Mouse (Mus musculus) midbrain, embryonic 14.5 days (tissue): ENCODE measurements around the gene Crxos. TPM values are rescaled to one million over a fixed set of nuclear protein-coding genes. Genes with fewer than 3 reads are reported as not detected.

Experiments used
- ATAC-seq: fragments of 200-750 bp; cut with Nextera tagmentation; 2 replicates; pipeline ENCODE4 v1.8.0; 2017; ENCODE audit warnings: moderate number of reproducible peaks, moderate library complexity; ENCODE audit not compliant: low FRiP score, low TSS enrichment
- DNase-seq: peaks from one replicate; pipeline ENCODE4 v3.0.0-alpha.2; 2015
- H3K27ac ChIP-seq: fragments of 300-500 bp; sonication (generic); replicated peaks from 2 replicates; pipeline ENCODE4 v1.5.1; 2014; ENCODE audit warnings: mild to moderate bottlenecking, low read depth, low read length, moderate library complexity
- H3K27me3 ChIP-seq: fragments of 300-500 bp; sonication (generic); 2 replicates; pipeline ENCODE4 v1.6.1; 2014; ENCODE audit warnings: low read length, control low read depth, mixed read lengths; ENCODE audit not compliant: control insufficient read depth, insufficient read depth
- H3K36me3 ChIP-seq: fragments of 300-500 bp; sonication (generic); 2 replicates; pipeline ENCODE4 v1.6.1; 2014; ENCODE audit warnings: low read length, control low read depth; ENCODE audit not compliant: control insufficient read depth, insufficient read depth
- H3K4me1 ChIP-seq: fragments of 300-500 bp; sonication (generic); 2 replicates; pipeline ENCODE4 v1.6.1; 2014; ENCODE audit warnings: mild to moderate bottlenecking, antibody characterized with exemption, low read length, control low read depth; ENCODE audit not compliant: control insufficient read depth, insufficient read depth
- H3K4me2 ChIP-seq: fragments of 300-500 bp; sonication (generic); 2 replicates; pipeline ENCODE4 v1.6.1; 2014; ENCODE audit warnings: mild to moderate bottlenecking, low read length, moderate library complexity
- H3K4me3 ChIP-seq: fragments of 300-500 bp; sonication (generic); replicated peaks from 2 replicates; pipeline ENCODE4 v1.5.1; 2014; ENCODE audit warnings: low read depth, low read length
- H3K9ac ChIP-seq: fragments of 300-500 bp; sonication (generic); replicated peaks from 2 replicates; pipeline ENCODE4 v1.6.1; 2014; ENCODE audit warnings: mild to moderate bottlenecking, low read length, moderate library complexity
- H3K9me3 ChIP-seq: fragments of 300-500 bp; sonication (generic); 2 replicates; pipeline ENCODE4 v1.6.1; 2016; ENCODE audit warnings: low read length, control low read depth, mixed read lengths; ENCODE audit not compliant: control insufficient read depth
- WGBS: fragments of 180-500 bp; shearing (Covaris S2); extraction: QIAGEN DNeasy Blood & Tissue Kit; methylation state at CpG from one replicate; pipeline ENCODE4 v1.1.7; 2014; 5-methylcytosine and 5-hydroxymethylcytosine counted together
- polyA plus RNA-seq: library from polyadenylated mRNA; unstranded; fragments of >200 nt; fragmentation: Nextera tagmentation; extraction: Ambion mirVana; gene quantifications from 2 replicates; pipeline ENCODE4 v1.2.1, GENCODE M21; 2014

Gene Crxos
- polyA plus RNA-seq, 1 experiment from 2014 or later = not detected

GRCm38 (mm10) chr7:15916134-15916723 lies 33.8 kb downstream of the Crxos start:
- DNase-seq (no peak), ATAC-seq (no peak)
- whole genome bisulfite sequencing = 80% methylated on average over 3 of the region's 3 CpGs
- no peaks in the 10 kb centered on the region for H3K27me3 ChIP-seq
- H3K4me2 ChIP-seq = no peak overlapping the region
- peaks cover 39% of the 10 kb centered on the region for H3K36me3 ChIP-seq
- H3K4me3 ChIP-seq = no peak overlapping the region
- H3K27ac ChIP-seq = no peak overlapping the region
- H3K4me1 ChIP-seq = peaks cover 16% of the 10 kb centered on the region
- no peak overlapping the region for H3K9ac ChIP-seq
- no peaks in the 10 kb centered on the region for H3K9me3 ChIP-seq

GRCm38 (mm10) chr7:15916996-15917395 lies 34.6 kb downstream of the Crxos start:
- no peaks in the 10 kb centered on the region for H3K27me3 ChIP-seq
- no peak overlapping the region for H3K27ac ChIP-seq
- WGBS = 94% methylated on average over 4 of the region's 4 CpGs
- no peak overlapping the region for H3K4me2 ChIP-seq
- DNase-seq (no peak), ATAC-seq (no peak)
- H3K36me3 ChIP-seq = peaks cover 39% of the 10 kb centered on the region
- H3K9ac ChIP-seq = no peak overlapping the region
- H3K4me1 ChIP-seq = peaks cover 20% of the 10 kb centered on the region
- no peaks in the 10 kb centered on the region for H3K9me3 ChIP-seq
- H3K4me3 ChIP-seq = no peak overlapping the region

GRCm38 (mm10) chr7:15918371-15918770 lies 36.0 kb downstream of the Crxos start:
- Histone ChIP-seq H3K27me3 (no peaks in the 10 kb centered on the region), H3K4me2 (no peak overlapping the region), H3K4me1 (peaks cover 24% of the 10 kb centered on the region)

DNA sequence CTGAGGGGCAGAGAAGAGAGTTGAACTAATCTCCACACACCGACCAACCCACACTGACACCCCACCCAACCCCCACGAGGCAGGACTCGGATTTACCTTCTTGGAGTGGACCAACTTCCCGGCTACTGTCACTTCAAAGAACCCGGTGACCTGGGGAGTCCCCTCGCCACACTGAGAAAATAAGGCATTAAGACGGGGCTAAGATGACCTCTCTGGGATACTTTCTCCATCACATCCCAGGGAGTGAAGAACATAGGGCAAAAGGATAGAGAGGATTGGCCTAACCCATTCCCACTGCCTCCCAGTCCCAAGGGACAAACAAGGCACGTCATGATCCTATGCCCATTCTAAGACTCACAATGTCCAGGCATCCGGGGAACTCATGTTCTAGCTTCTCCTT lies 37.5 kb downstream of the Crxos start:
- 95% methylated on average over 9 of the region's 9 CpGs for WGBS
- no peak overlapping the region for H3K27ac ChIP-seq
- H3K4me1 ChIP-seq = peaks cover 24% of the 10 kb centered on the region
- peak overlapping the region; percentile 82 for H3K4me3 ChIP-seq
- ATAC-seq (no peak), DNase-seq (no peak)
- no peaks in the 10 kb centered on the region for H3K27me3 ChIP-seq
- peaks cover 39% of the 10 kb centered on the region for H3K36me3 ChIP-seq
- H3K9me3 ChIP-seq = no peaks in the 10 kb centered on the region
- H3K4me2 ChIP-seq = peak overlapping the region; percentile 89
- H3K9ac ChIP-seq = peak overlapping the region; percentile 78; the same call in 1 of the 2 replicates

More at GRCm38 (mm10) chr7:15918371-15918770, 36.0 kb downstream of the Crxos start:
- Histone ChIP-seq H3K36me3 (peaks cover 39% of the 10 kb centered on the region), H3K27ac (no peak overlapping the region), H3K4me3 (no peak overlapping the region), H3K9me3 (no peaks in the 10 kb centered on the region), H3K9ac (no peak overlapping the region)
- DNase-seq = no peak
- ATAC-seq = no peak

- H3K27ac ChIP-seq = 0 out of 2 replicates have a peak overlapping the region, but pooled peaks have one; percentile 20
- 88% methylated on average over 6 of the region's 6 CpGs for WGBS
- peak overlapping the region; percentile 78 for H3K9ac ChIP-seq
- H3K4me3 ChIP-seq = peak overlapping the region; percentile 82
- peaks cover 39% of the 10 kb centered on the region for H3K36me3 ChIP-seq
- no peaks in the 10 kb centered on the region for H3K27me3 ChIP-seq
- DNase-seq (no peak), ATAC-seq (no peak)
- peak overlapping the region; percentile 89 for H3K4me2 ChIP-seq
- peaks cover 24% of the 10 kb centered on the region for H3K4me1 ChIP-seq
- H3K9me3 ChIP-seq = no peaks in the 10 kb centered on the region
These were observed 38.3 kb downstream of the Crxos start for GRCm38 (mm10) chr7:15920645-15921190.

GRCm38 (mm10) chr7:15921796-15922195 lies 39.4 kb downstream of the Crxos start:
- WGBS = 0% methylated on average over 10 of the region's 10 CpGs
- Histone ChIP-seq H3K9ac (peak overlapping the region; percentile 78), H3K4me2 (peak overlapping the region; percentile 89), H3K27ac (peak overlapping the region; percentile 83), H3K4me3 (peak overlapping the region; percentile 82), H3K4me1 (peaks cover 24% of the 10 kb centered on the region), H3K36me3 (peaks cover 32% of the 10 kb centered on the region), H3K9me3 (no peaks in the 10 kb centered on the region), H3K27me3 (no peaks in the 10 kb centered on the region)
- ATAC-seq (peak; percentile 62), DNase-seq (peak; percentile 75)

DNA sequence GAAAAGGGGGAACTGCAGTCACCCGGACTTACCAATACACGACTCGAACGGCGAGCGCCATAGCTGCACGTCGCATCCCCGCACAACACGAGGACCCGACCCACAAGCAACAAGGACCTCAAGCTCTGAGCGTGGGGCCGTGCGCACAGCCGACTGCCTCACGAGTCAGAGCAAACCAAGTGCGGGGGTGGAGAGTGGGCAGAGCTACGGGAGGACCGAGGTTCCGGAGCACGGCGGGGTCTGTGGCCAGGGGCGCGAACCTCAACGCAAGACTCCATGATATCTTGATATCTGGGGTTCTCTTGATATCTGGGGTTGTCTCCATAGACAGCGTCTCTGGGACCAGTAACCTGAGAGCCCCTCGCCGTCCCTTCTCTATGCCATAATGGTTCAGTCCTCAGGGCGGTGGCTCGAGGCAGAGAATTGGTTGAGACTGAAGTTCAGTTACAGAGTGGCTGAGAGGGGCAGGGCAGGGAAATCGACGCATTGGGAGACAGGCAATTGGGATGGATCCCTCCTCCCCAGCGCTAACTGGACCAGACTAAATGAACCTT lies 39.9 kb downstream of the Crxos start, which contains the start of gene Selenow:
Selenow (minus strand) TSS at position 183 of the 554 bp plus-strand sequence.
- ATAC-seq = peak; percentile 94
- peak within 1 kb of the TSS; percentile 82 for H3K4me3 ChIP-seq

DNA sequence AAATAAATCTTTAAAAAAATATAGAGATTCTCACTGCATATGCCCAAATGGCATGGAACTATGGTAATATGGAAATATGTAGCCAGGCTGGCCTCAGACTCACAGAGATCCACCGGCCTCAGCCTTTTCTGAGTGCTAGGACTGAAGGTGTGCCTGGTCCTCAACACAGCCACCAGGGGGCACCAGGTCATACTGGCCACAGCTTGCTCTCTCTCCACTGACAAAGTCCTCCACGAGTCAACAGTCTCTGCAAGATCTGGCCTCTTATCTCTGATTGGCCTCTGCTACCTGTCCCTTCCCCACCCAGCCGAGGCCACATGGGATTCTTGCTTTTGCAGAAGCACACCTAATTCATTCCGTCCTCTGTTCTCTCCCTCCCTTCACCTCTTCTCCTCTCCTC lies 47.5 kb downstream of the Crxos start:
- Histone ChIP-seq H3K36me3 (no peaks in the 10 kb centered on the region), H3K4me1 (no peaks in the 10 kb centered on the region), H3K4me3 (no peak overlapping the region), H3K27ac (no peak overlapping the region), H3K4me2 (no peak overlapping the region), H3K9me3 (no peaks in the 10 kb centered on the region), H3K9ac (no peak overlapping the region), H3K27me3 (no peaks in the 10 kb centered on the region)
- 38% methylated on average over 4 of the region's 4 CpGs for WGBS
- ATAC-seq (no peak; the same call in 1 of the 2 replicates), DNase-seq (peak; percentile 30)

More for the DNA sequence above, 39.9 kb downstream of the Crxos start, which contains the start of gene Selenow:
- peak within 1 kb of the TSS; percentile 83 for H3K27ac ChIP-seq
- H3K36me3 ChIP-seq = peaks cover 28% of the 10 kb centered on the region
- DNase-seq = peak; percentile 96
- H3K9ac ChIP-seq = peak within 1 kb of the TSS; percentile 78
- H3K27me3 ChIP-seq = no peaks in the 10 kb centered on the region
- peak within 1 kb of the TSS; percentile 89 for H3K4me2 ChIP-seq
- peaks cover 24% of the 10 kb centered on the region for H3K4me1 ChIP-seq
- H3K9me3 ChIP-seq = no peaks in the 10 kb centered on the region
- WGBS = under 1% methylated on average over 33 of the region's 33 CpGs
